Mouse (Mus musculus) lung, adult 2 months (tissue): ENCODE data around the gene Hexa. TPM values are rescaled to one million over a fixed set of nuclear protein-coding genes. Genes with fewer than 3 reads are reported as not detected.

Experiments
- DNase-seq: peaks from one replicate; pipeline ENCODE4 v3.0.0; 2022
- H3K4me1 ChIP-seq: fragments of 200-500 bp; 2 replicates; pipeline ENCODE4 v1.6.1; 2011; ENCODE audit warnings: low read length; ENCODE audit not compliant: control insufficient read depth, insufficient read depth
- H3K4me3 ChIP-seq: fragments of 200-500 bp; replicated peaks from 2 replicates; pipeline ENCODE3; 2011; ENCODE audit warnings: low read depth, mild to moderate bottlenecking, control low read depth, low read length; ENCODE audit errors: extremely low read depth
- CTCF ChIP-seq: fragments of 200-500 bp; IDR thresholded peaks from 2 replicates; pipeline ENCODE4 v1.5.1; 2011; ENCODE audit warnings: mild to moderate bottlenecking, low read length, control low read depth; ENCODE audit not compliant: insufficient read depth
- POLR2A ChIP-seq: fragments of 200-500 bp; IDR thresholded peaks from 2 replicates; pipeline ENCODE4 v1.6.1; 2011; ENCODE audit warnings: low read depth, mild to moderate bottlenecking, control low read depth, low read length, borderline replicate concordance; ENCODE audit errors: extremely low read depth
- WGBS: fragments of 180-500 bp; shearing (Covaris S2); methylation state at CpG from one replicate; pipeline ENCODE4 v1.1.7; 2018; 5-methylcytosine and 5-hydroxymethylcytosine counted together
- polyA plus RNA-seq: library from polyadenylated mRNA; depleted of rRNA; stranded (reverse); fragments of >200 nt; gene quantifications from 2 replicates; pipeline ENCODE4 v1.2.3, GENCODE M21; 2012

Gene Hexa
- polyA plus RNA-seq, 1 experiment, result 106 TPM

- Histone ChIP-seq H3K4me1 (no peaks in the 10 kb centered on the region), H3K4me3 (no peak overlapping the region)
- WGBS, result 79% methylated on average over 2 of the region's 2 CpGs
- no peak for DNase-seq
- no peak for TF ChIP-seq CTCF
- TF ChIP-seq POLR2A, result no peak
These were observed 11.1 kb upstream of the Hexa start for GRCm38 (mm10) chr9:59528274-59528673.

- 58% methylated on average over 5 of the region's 5 CpGs for whole genome bisulfite sequencing
- no peak for DNase-seq
- Histone ChIP-seq H3K4me3 (no peak overlapping the region), H3K4me1 (no peaks in the 10 kb centered on the region)
- TF ChIP-seq CTCF (no peak), POLR2A (no peak)
These were observed 7.7 kb upstream of the Hexa start for GRCm38 (mm10) chr9:59531645-59532044.

DNA sequence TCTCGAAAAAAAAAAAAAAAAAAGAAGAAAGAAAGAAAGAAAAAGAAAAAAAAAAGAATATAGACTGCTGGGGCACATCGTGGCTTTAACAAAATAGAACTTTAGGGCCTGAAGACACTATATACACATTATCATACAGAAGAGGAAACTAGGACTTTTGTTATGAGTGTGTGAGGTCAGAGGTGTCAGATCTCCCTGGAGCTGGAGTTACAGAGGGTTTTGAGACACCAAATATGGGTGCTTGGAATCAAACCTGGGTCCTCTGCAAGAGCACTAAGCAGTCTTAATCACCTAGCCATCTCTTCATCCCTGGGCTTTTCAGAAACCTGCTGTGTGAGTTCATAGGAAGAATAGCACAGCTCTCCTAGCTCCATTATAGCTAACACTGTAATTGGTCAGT, 5.9 kb upstream of the Hexa start:
- TF ChIP-seq POLR2A (no peak), CTCF (no peak)
- WGBS, result 78% methylated on average over 2 of the region's 2 CpGs

GRCm38 (mm10) chr9:59533889-59534288, 5.5 kb upstream of the Hexa start:
- no peak for TF ChIP-seq POLR2A
- TF ChIP-seq CTCF, result no peak
- no peaks in the 10 kb centered on the region for H3K4me1 ChIP-seq
- WGBS, result 44% methylated on average over 4 of the region's 4 CpGs
- DNase-seq, result peak; percentile 39
- no peak overlapping the region for H3K4me3 ChIP-seq

More for the DNA sequence above, 5.9 kb upstream of the Hexa start:
- no peaks in the 10 kb centered on the region for H3K4me1 ChIP-seq
- DNase-seq, result no peak
- H3K4me3 ChIP-seq, result no peak overlapping the region

GRCm38 (mm10) chr9:59537651-59538050, 1.7 kb upstream of the Hexa start:
- Histone ChIP-seq H3K4me3 (no peak overlapping the region), H3K4me1 (peaks cover 9% of the 10 kb centered on the region; the same call in 1 of the 2 replicates)
- DNase-seq, result peak; percentile 31
- 27% methylated on average over 3 of the region's 3 CpGs for WGBS
- peak; percentile 31; the same call in 1 of the 2 replicates for TF ChIP-seq CTCF
- no peak for TF ChIP-seq POLR2A

DNA sequence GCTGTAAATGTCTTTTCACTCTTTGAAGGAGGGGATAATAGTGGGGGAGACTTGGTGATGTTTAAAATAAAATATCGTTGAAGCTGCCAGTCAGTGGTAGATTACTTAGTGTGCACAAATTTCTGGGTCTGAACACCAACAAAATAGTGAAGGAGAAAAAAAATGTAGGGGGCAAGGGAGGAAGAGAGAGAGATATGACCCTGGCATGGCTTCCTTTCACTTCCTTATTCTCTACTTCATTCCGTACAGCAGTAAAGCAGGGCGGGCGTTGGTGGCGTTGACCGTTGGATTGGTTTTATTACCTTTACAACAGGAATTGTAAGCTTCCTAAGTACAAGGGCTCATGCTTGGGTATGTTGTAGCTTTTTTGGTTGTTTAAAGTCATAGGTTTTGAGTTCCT, 2.3 kb downstream of the Hexa start:
- no peak for DNase-seq
- TF ChIP-seq POLR2A (no peak), CTCF (no peak)
- peaks cover 14% of the 10 kb centered on the region; the same call in 1 of the 2 replicates for H3K4me1 ChIP-seq
- no peak overlapping the region for H3K4me3 ChIP-seq
- WGBS, result 78% methylated on average over 6 of the region's 6 CpGs

DNA sequence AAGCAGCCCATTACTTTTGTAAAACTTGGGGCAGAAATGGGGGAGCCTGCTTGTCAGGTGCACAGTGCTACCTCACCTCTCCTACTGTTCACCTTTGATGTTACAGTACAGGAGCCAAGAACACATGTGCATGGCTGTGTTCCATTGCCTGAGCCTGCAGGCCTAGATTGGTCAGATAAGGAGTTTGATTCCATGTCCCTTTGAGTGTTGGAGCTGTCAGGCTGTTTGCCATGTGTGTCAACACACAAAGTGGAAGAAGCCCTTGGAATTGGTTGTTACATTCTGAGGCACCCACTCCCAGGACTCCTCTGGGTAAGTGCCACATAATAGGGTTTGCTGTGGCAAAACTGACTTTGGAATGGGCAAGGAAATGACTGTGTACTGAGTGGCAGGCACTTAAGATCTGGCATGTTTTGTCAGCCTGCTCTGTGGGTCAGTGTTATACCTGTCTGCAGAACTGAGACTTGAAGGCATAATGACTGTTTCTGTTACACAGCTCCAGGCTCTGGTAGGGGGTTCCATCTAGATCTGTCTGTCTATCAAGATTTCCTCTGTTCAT, 3.5 kb downstream of the Hexa start:
- DNase-seq, result peak; percentile 32
- no peak overlapping the region for H3K4me3 ChIP-seq
- no peak for TF ChIP-seq POLR2A
- TF ChIP-seq CTCF, result no peak
- H3K4me1 ChIP-seq, result peaks cover 18% of the 10 kb centered on the region; the same call in 1 of the 2 replicates

GRCm38 (mm10) chr9:59544739-59545138, 5.4 kb downstream of the Hexa start:
- Histone ChIP-seq H3K4me3 (no peak overlapping the region), H3K4me1 (peaks cover 18% of the 10 kb centered on the region; the same call in 1 of the 2 replicates)
- no peak for DNase-seq
- no peak for TF ChIP-seq POLR2A
- TF ChIP-seq CTCF, result no peak
- 65% methylated on average over 5 of the region's 5 CpGs for WGBS

DNA sequence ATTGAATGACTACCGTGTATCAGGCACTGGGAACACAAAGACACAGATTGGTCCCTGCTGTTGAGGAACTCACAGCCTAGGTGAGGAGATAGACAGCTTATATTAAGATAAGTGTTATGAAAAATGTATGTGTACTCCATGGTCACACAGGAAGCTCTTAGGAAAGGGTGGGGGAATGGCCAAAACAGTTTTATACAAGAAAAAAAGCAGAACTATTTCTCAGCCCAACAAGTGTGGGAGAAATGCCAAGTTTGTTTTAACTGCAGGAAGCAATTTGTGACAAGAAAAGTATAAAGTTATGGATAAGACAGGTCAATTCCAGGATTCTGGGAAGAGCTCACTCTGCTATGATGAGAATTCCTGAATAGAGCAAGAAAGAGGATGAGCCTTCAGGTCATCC, 8.5 kb downstream of the Hexa start:
- no peak overlapping the region for H3K4me3 ChIP-seq
- 54% methylated on average over 1 of the region's 1 CpGs for WGBS
- TF ChIP-seq POLR2A (no peak), CTCF (no peak)
- H3K4me1 ChIP-seq, result peaks cover 12% of the 10 kb centered on the region; the same call in 1 of the 2 replicates
- DNase-seq, result no peak

- TF ChIP-seq CTCF (no peak), POLR2A (no peak)
- peaks cover 12% of the 10 kb centered on the region; the same call in 1 of the 2 replicates for H3K4me1 ChIP-seq
- no peak for DNase-seq
- 52% methylated on average over 2 of the region's 2 CpGs for WGBS
- no peak overlapping the region for H3K4me3 ChIP-seq
These were observed 9.7 kb downstream of the Hexa start for GRCm38 (mm10) chr9:59548961-59549487.

DNA sequence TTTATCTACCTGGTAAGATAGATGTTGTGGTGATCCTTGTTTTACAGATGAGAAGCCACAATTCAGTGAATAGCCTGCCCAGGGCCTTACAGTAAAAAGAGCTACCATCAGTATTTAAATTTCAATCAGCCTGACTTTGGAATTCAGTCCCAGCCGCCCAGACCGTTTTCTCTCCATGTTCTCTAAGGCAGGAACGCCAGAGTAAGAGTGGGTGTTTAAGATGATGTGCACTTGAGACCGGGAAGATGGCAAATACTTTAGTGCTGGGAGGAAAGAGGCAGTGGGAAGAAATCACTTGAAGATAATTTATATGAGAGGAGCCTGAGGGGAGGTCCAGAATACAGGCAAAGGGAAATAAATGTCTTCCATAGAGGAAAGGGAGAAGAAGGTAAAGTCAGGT, 10.7 kb downstream of the Hexa start:
- DNase-seq, result no peak
- 76% methylated on average over 4 of the region's 4 CpGs for WGBS
- TF ChIP-seq POLR2A, result no peak
- TF ChIP-seq CTCF, result no peak
- H3K4me3 ChIP-seq, result no peak overlapping the region
- H3K4me1 ChIP-seq, result peaks cover 9% of the 10 kb centered on the region; the same call in 1 of the 2 replicates

- WGBS, result 52% methylated on average over 5 of the region's 5 CpGs
- no peak for TF ChIP-seq CTCF
- no peak for TF ChIP-seq POLR2A
- no peak overlapping the region for H3K4me3 ChIP-seq
- no peak for DNase-seq
- peaks cover 9% of the 10 kb centered on the region; the same call in 1 of the 2 replicates for H3K4me1 ChIP-seq
These were observed 11.7 kb downstream of the Hexa start for GRCm38 (mm10) chr9:59551017-59551416.
